13 mouse cellular contexts compared by ENCODE assay signal in the genomic region with DNA sequence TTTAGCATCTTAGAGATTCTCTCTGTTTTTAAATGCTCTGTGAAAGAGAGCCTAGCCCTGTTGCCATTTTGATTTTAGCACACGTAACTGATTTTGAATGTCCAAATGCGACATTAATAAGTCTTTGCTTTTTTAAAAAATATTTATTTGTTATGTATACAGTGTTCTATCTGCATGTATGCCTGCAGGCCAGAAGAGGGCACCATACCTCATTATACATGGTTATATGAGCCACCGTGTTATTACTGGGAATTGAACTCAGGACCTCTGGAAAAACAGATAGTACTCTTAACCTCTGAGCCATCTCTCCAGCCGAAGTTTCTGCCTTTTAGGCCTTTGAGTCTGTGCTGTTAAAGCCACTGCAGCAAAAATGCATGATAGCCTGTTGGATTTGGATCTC. TPM values are rescaled to one million over a fixed set of nuclear protein-coding genes. Genes with fewer than 3 reads are reported as not detected.
DNase-seq lines count a peak whose midpoint lies in the region; ATAC-seq and TF ChIP-seq lines count a peak whose summit lies in the region.
"Had no signal": no experiment of that assay in that cellular context is flagged by ENCODE, and none has a peak within 500 bp of the region (broad histone marks: within the 10 kb centered on the region; RNA-seq: fewer than 3 reads in every experiment).

No protein-coding gene starts in this region.

- H3K4me3 ChIP-seq in layer of hippocampus, adult 2 months, result no peak overlapping the region
- H3K4me3 ChIP-seq: forebrain, embryonic 12.5 days; liver, embryonic 13.5 days had no signal

- H3K27ac ChIP-seq in layer of hippocampus, adult 2 months, result no peak overlapping the region
- H3K27ac ChIP-seq: forebrain, embryonic 12.5 days; liver, embryonic 13.5 days had no signal

- DNase-seq in layer of hippocampus, adult 2 months (ENCODE audit: low spot score in 2 of 2), result no peak
- no peak for DNase-seq in layer of hippocampus, adult 9-11 months
- DNase-seq in 3T3-L1 (ENCODE audit: low read depth, low spot score), result peak; percentile 38
- peak; percentile 27 for DNase-seq in A20 (ENCODE audit: low read depth, low spot score)
- peak; percentile 3 for DNase-seq in T-cell, adult 2 months (ENCODE audit: low spot score)
- DNase-seq in right cerebral cortex, postnatal 25 days, result no peak
- DNase-seq in heart, adult 8-10 months (ENCODE audit: low spot score), result no peak
- DNase-seq: cerebellum, adult 8-10 months; gastrocnemius, postnatal 14 days; liver, embryonic 13.5 days had no signal

- no peak for ATAC-seq in megakaryocyte, adult 5-6 weeks (ENCODE audit: poor library complexity, severe bottlenecking)
- ATAC-seq: inflammation-experienced regulatory T-cells, adult 6 months had no signal

- peak; percentile 71 for TF ChIP-seq CTCF in layer of hippocampus, adult 2 months (conservative IDR thresholded peaks at IDR 0.05)

RNA-seq across cellular contexts. Expression of gene Ubn2, which starts 35.8 kb away (rescaled TPM):
- 10 to 100 TPM; 48.0 to 49.3 TPM for total RNA-seq in layer of hippocampus, adult 2 months (2021)
- 28.5 and 28.9 TPM in 2 replicates for total RNA-seq in megakaryocyte, adult 5-6 weeks (2015)
- 10.7 and 13.7 TPM in 2 replicates for total RNA-seq in megakaryocyte, adult 5-6 weeks (2017)
- 10 to 100 TPM; 18.4 to 25.2 (median 21.4) TPM for total RNA-seq in heart, adult 8-10 months (2022)

Comparison
In these comparisons a context has a peak if more than half of its experiments do, and no peak if none do; other contexts are left out.
1. DNase-seq: peak in 3T3-L1 (single experiment), A20 (single experiment) and T-cell, adult 2 months (single experiment); none in layer of hippocampus, adult 2 months (0 of 2), layer of hippocampus, adult 9-11 months (single experiment), right cerebral cortex, postnatal 25 days (single experiment) and heart, adult 8-10 months (single experiment).